Mouse (Mus musculus): ENCODE data around the gene H6pd.

DNA sequence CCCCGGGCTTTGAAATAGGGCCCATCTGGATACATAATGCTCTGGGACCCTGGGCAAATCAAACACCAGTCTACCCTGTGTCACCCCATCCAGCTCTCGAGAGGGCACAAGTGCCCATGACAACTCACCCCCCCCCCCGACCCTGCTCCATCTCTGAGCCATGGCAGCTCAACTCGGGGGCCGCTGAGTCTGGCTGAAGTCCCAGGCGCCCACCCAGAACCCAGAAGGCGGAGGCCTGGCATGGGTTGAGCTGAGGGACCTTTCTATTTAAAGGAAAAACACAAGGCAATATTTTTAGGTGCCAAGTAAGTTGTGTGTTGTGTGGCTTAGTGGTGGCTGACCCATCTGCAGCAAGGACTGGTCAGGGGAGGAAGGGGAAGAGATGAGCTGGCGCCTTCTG lies 44.5 kb downstream of the H6pd start:
- TF ChIP-seq CTCF (IDR thresholded peaks at IDR 0.05; ENCODE audit: insufficient read depth, low read depth, low read length) (no peak), POLR2A (IDR thresholded peaks at IDR 0.05; ENCODE audit: insufficient read depth, low read depth, low read length) (no peak)
